Mouse (Mus musculus) stomach, postnatal 0 days (tissue): Measurements from ENCODE around the gene Ppp1r9a. TPM values are rescaled to one million over a fixed set of nuclear protein-coding genes. Genes with fewer than 3 reads are reported as not detected.

Experiments used
- ATAC-seq: fragments of 200-750 bp; cut with Nextera tagmentation; 2 replicates; pipeline ENCODE4 v1.8.0; 2017; ENCODE audit not compliant: low FRiP score, low TSS enrichment
- DNase-seq: peaks from one replicate; pipeline ENCODE4 v3.0.0-alpha.2; 2016; ENCODE audit warnings: low spot score
- H3K27ac ChIP-seq: fragments of 300-500 bp; sonication (generic); replicated peaks from 2 replicates; pipeline ENCODE4 v1.5.1; 2014; ENCODE audit warnings: mild to moderate bottlenecking, control low read depth
- H3K27me3 ChIP-seq: fragments of 300-500 bp; sonication (generic); 2 replicates; pipeline ENCODE4 v1.6.1; 2014; ENCODE audit warnings: low read length; ENCODE audit not compliant: control insufficient read depth, insufficient read depth
- H3K36me3 ChIP-seq: fragments of 300-500 bp; sonication (generic); 2 replicates; pipeline ENCODE4 v1.6.1; 2014; ENCODE audit warnings: low read length, mixed read lengths; ENCODE audit not compliant: control insufficient read depth, insufficient read depth
- H3K4me1 ChIP-seq: fragments of 300-500 bp; sonication (generic); replicated peaks from 2 replicates; pipeline ENCODE4 v1.6.1; 2014; ENCODE audit warnings: antibody characterized with exemption; ENCODE audit not compliant: control insufficient read depth, insufficient read depth
- H3K4me2 ChIP-seq: fragments of 300-500 bp; sonication (generic); replicated peaks from 2 replicates; pipeline ENCODE4 v1.6.1; 2014; ENCODE audit warnings: low read depth, mild to moderate bottlenecking, control low read depth, moderate library complexity
- H3K4me3 ChIP-seq: fragments of 300-500 bp; sonication (generic); 2 replicates; pipeline ENCODE4 v1.5.1; 2014; ENCODE audit warnings: low read depth, low read length, control low read depth
- H3K9ac ChIP-seq: fragments of 300-500 bp; sonication (generic); 2 replicates; pipeline ENCODE4 v1.6.1; 2014; ENCODE audit warnings: mild to moderate bottlenecking, low read length, control low read depth, mixed read lengths
- H3K9me3 ChIP-seq: fragments of 300-500 bp; sonication (generic); 2 replicates; pipeline ENCODE4 v1.6.1; 2016; ENCODE audit warnings: low read length; ENCODE audit not compliant: control insufficient read depth
- CTCF ChIP-seq: IDR thresholded peaks from 2 replicates; pipeline ENCODE4 v1.5.1; 2016; ENCODE audit warnings: antibody characterized with exemption, low read depth, mild to moderate bottlenecking, moderate library complexity
- EP300 ChIP-seq: optimal IDR thresholded peaks from 2 replicates; pipeline ENCODE3; 2016; ENCODE audit warnings: antibody characterized with exemption
- WGBS: fragments of 180-500 bp; shearing (Covaris S2); extraction: QIAGEN DNeasy Blood & Tissue Kit; methylation state at CpG from one replicate; pipeline ENCODE4 v1.1.7; 2014; 5-methylcytosine and 5-hydroxymethylcytosine counted together
- polyA plus RNA-seq: library from polyadenylated mRNA; unstranded; fragments of >200 nt; fragmentation: Nextera tagmentation; extraction: Ambion mirVana; gene quantifications from 2 replicates; pipeline ENCODE4 v1.2.1, GENCODE M21; 2015

The Ppp1r9a gene
- polyA plus RNA-seq, 1 experiment from 2014 or later, result 3.1 TPM

GRCm38 (mm10) chr6:5097309-5097708 is 194.6 kb downstream of the Ppp1r9a start:
- Histone ChIP-seq H3K9ac (no peak overlapping the region), H3K4me2 (no peak overlapping the region), H3K27ac (no peak overlapping the region), H3K4me1 (no peaks in the 10 kb centered on the region), H3K4me3 (no peak overlapping the region), H3K27me3 (no peaks in the 10 kb centered on the region), H3K36me3 (no peaks in the 10 kb centered on the region), H3K9me3 (no peaks in the 10 kb centered on the region)
- no peak for TF ChIP-seq CTCF
- TF ChIP-seq EP300, result no peak
- WGBS, result 85% methylated on average over 3 of the region's 3 CpGs
- DNase-seq, result no peak
- no peak for ATAC-seq

- ATAC-seq, result 0 out of 2 replicates have a peak, but pooled peaks have one; percentile 24
These were observed 196.6 kb downstream of the Ppp1r9a start for GRCm38 (mm10) chr6:5099282-5099681.

GRCm38 (mm10) chr6:5099842-5100241 is 197.1 kb downstream of the Ppp1r9a start:
- ATAC-seq, result no peak
- 32% methylated on average over 8 of the region's 8 CpGs for WGBS
- Histone ChIP-seq H3K27me3 (no peaks in the 10 kb centered on the region), H3K9ac (no peak overlapping the region), H3K36me3 (no peaks in the 10 kb centered on the region), H3K4me1 (no peaks in the 10 kb centered on the region), H3K4me3 (no peak overlapping the region), H3K27ac (no peak overlapping the region), H3K9me3 (no peaks in the 10 kb centered on the region), H3K4me2 (no peak overlapping the region)
- TF ChIP-seq CTCF, result no peak
- TF ChIP-seq EP300, result no peak
- no peak for DNase-seq

More at GRCm38 (mm10) chr6:5099282-5099681, 196.6 kb downstream of the Ppp1r9a start:
- H3K9ac ChIP-seq, result no peak overlapping the region
- no peak overlapping the region for H3K4me3 ChIP-seq
- H3K36me3 ChIP-seq, result no peaks in the 10 kb centered on the region
- no peaks in the 10 kb centered on the region for H3K4me1 ChIP-seq
- H3K27ac ChIP-seq, result no peak overlapping the region
- H3K27me3 ChIP-seq, result no peaks in the 10 kb centered on the region
- H3K4me2 ChIP-seq, result no peak overlapping the region
- 39% methylated on average over 5 of the region's 5 CpGs for WGBS
- H3K9me3 ChIP-seq, result no peaks in the 10 kb centered on the region
- no peak for DNase-seq
- TF ChIP-seq EP300 (no peak), CTCF (no peak)

GRCm38 (mm10) chr6:5100347-5100746 is 197.6 kb downstream of the Ppp1r9a start:
- WGBS, result 81% methylated on average over 10 of the region's 10 CpGs
- no peaks in the 10 kb centered on the region for H3K36me3 ChIP-seq

GRCm38 (mm10) chr6:5102741-5103140 is 200.0 kb downstream of the Ppp1r9a start:
- Histone ChIP-seq H3K27ac (no peak overlapping the region), H3K27me3 (no peaks in the 10 kb centered on the region), H3K36me3 (no peaks in the 10 kb centered on the region), H3K4me2 (no peak overlapping the region), H3K4me3 (no peak overlapping the region), H3K9ac (no peak overlapping the region), H3K9me3 (no peaks in the 10 kb centered on the region), H3K4me1 (no peaks in the 10 kb centered on the region)
- ATAC-seq, result no peak
- 30% methylated on average over 2 of the region's 2 CpGs for WGBS
- TF ChIP-seq EP300 (no peak), CTCF (no peak)
- DNase-seq, result no peak

More at GRCm38 (mm10) chr6:5100347-5100746, 197.6 kb downstream of the Ppp1r9a start:
- Histone ChIP-seq H3K27me3 (no peaks in the 10 kb centered on the region), H3K4me2 (no peak overlapping the region), H3K9ac (no peak overlapping the region), H3K4me3 (no peak overlapping the region), H3K4me1 (no peaks in the 10 kb centered on the region), H3K9me3 (no peaks in the 10 kb centered on the region), H3K27ac (no peak overlapping the region)
- DNase-seq, result no peak
- no peak for TF ChIP-seq EP300
- no peak for TF ChIP-seq CTCF
- ATAC-seq, result no peak

GRCm38 (mm10) chr6:5103769-5104168 is 201.1 kb downstream of the Ppp1r9a start:
- 45% methylated on average over 6 of the region's 6 CpGs for WGBS
- TF ChIP-seq CTCF (no peak), EP300 (no peak)
- H3K4me2 ChIP-seq, result no peak overlapping the region
- no peak overlapping the region for H3K4me3 ChIP-seq
- H3K9ac ChIP-seq, result no peak overlapping the region
- no peaks in the 10 kb centered on the region for H3K9me3 ChIP-seq
- H3K36me3 ChIP-seq, result no peaks in the 10 kb centered on the region
- H3K27ac ChIP-seq, result no peak overlapping the region
- ATAC-seq (peak; percentile 86), DNase-seq (peak; percentile 29)
- no peaks in the 10 kb centered on the region for H3K27me3 ChIP-seq
- H3K4me1 ChIP-seq, result no peaks in the 10 kb centered on the region
